Mouse (Mus musculus) thymus, adult 2 months (tissue): ENCODE data around the gene Lgi2.

Source experiments
- CTCF ChIP-seq: fragments of 200-500 bp; IDR thresholded peaks from 2 replicates; pipeline ENCODE4 v1.5.1; 2012; ENCODE audit warnings: mild to moderate bottlenecking, control low read depth, low read length, moderate library complexity, borderline replicate concordance; ENCODE audit not compliant: control insufficient read depth, poor library complexity, insufficient read depth; ENCODE audit errors: extremely low read depth
- POLR2A ChIP-seq: fragments of 200-500 bp; IDR thresholded peaks from 2 replicates; pipeline ENCODE4 v1.6.1; 2012; ENCODE audit warnings: mild to moderate bottlenecking, low read length, control low read depth, moderate library complexity; ENCODE audit not compliant: control insufficient read depth, poor library complexity, insufficient read depth; ENCODE audit errors: extremely low read depth

GRCm38 (mm10) chr5:52515246-52516021 lies 50.8 kb downstream of the Lgi2 start:
- TF ChIP-seq POLR2A (no peak), CTCF (peak; percentile 17; the same call in 1 of the 2 replicates)
